Mouse (Mus musculus): ENCODE data around the gene Olfr455. TPM values are rescaled to one million over a fixed set of nuclear protein-coding genes. Genes with fewer than 3 reads are reported as not detected.

Gene Olfr455
- total RNA-seq, 2 experiments from 2014 or later, result not detected

DNA sequence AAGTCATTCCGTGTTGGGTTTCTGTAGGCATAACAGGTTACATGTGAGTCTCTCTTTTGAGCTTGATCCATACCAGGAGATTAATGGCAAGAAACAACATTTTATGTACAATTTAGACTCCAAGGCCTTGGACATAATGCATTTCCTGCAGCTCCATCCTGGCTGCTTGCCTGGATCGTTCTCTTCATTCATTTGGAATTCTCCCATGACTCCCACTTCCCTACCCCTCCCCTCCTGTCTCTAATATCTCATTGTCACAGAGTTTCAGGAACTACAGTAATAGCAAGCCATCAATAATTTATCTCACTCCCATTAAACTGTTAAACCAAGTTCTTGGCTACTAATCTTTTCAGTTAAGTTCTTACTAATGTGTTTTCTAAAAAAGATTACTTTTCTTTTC is 43.9 kb downstream of the Olfr455 start:
- no peak for ATAC-seq (replicated peaks; ENCODE audit: low FRiP score, poor library complexity, severe bottlenecking)

DNA sequence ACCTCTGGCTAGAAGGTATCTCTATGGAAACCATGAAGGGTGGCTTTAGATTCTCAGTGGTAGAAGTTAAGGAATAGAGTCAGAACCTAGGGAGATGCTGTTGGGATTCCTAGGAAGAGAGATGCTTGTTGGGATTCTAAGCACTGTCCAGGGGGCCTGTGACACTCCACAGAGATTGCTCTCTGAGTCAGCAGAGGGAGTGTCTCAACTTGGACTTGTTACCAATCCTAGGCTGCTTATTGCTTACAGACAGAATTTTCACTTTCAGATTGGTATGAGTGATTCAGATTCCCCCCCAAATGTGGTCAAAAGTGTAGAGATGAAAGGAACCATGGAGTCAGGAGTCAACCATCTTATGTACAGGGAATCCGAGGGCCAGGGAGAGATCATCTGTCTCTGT is 57.7 kb downstream of the Olfr455 start:
- ATAC-seq (replicated peaks; ENCODE audit: low FRiP score, poor library complexity, severe bottlenecking), result no peak

DNA sequence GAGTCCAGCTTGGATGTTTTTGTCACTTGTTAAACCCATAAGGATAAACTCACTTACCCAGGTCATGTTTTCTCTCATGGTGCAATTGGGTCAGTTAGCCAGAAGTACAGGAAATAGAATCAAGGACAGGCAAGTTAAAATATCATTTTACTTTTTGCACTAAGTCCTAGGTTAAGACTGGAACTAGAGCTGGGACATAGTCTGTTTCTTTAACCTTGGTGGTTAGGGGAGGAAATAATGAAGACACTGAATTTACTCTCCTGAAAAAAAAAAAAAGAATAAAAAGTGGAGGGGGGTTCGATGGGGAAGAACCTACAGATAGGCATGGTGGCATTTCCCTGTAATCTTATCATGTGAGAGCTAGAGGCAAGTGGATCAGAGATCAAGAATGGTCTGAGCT is 60.3 kb downstream of the Olfr455 start, which contains the start of gene Olfr456:
Gene Olfr456 (minus strand): TSS at position 101 of the 400 bp plus-strand sequence.
- ATAC-seq (replicated peaks; ENCODE audit: low FRiP score, poor library complexity, severe bottlenecking), result no peak

Other genes with a start within 250 kb of the Olfr455 start
- not detected in 2 replicates for gene Fam131b, start 222.9 kb downstream of the Olfr455 start, total RNA-seq (2015; ENCODE audit: low replicate concordance)
- gene Fam131b, start 222.9 kb downstream of the Olfr455 start, total RNA-seq (2017; ENCODE audit: low replicate concordance), result not detected in 2 replicates
- 74.0 and 87.0 TPM in 2 replicates for gene Zyx, start 198.0 kb downstream of the Olfr455 start, total RNA-seq (2015; ENCODE audit: low replicate concordance)
- 7.7 and 14.1 TPM in 2 replicates for gene Zyx, start 198.0 kb downstream of the Olfr455 start, total RNA-seq (2017; ENCODE audit: low replicate concordance)
- gene Epha1, start 174.3 kb downstream of the Olfr455 start, total RNA-seq (2015; ENCODE audit: low replicate concordance), result not detected in 2 replicates
- gene Epha1, start 174.3 kb downstream of the Olfr455 start, total RNA-seq (2017; ENCODE audit: low replicate concordance), result not detected in 2 replicates
- gene Tas2r143, start 147.3 kb downstream of the Olfr455 start, total RNA-seq (2015; ENCODE audit: low replicate concordance), result not detected in 2 replicates
- gene Tas2r143, start 147.3 kb downstream of the Olfr455 start, total RNA-seq (2017; ENCODE audit: low replicate concordance), result not detected in 2 replicates
- gene Tas2r135, start 142.2 kb downstream of the Olfr455 start, total RNA-seq (2015; ENCODE audit: low replicate concordance), result not detected in 2 replicates
- not detected in 2 replicates for gene Tas2r135, start 142.2 kb downstream of the Olfr455 start, total RNA-seq (2017; ENCODE audit: low replicate concordance)
- not detected in 2 replicates for gene Tas2r126, start 113.1 kb downstream of the Olfr455 start, total RNA-seq (2015; ENCODE audit: low replicate concordance)
- gene Tas2r126, start 113.1 kb downstream of the Olfr455 start, total RNA-seq (2017; ENCODE audit: low replicate concordance), result not detected in 2 replicates
- not detected in 2 replicates for gene Olfr458, start 82.4 kb downstream of the Olfr455 start, total RNA-seq (2015; ENCODE audit: low replicate concordance)
- gene Olfr458, start 82.4 kb downstream of the Olfr455 start, total RNA-seq (2017; ENCODE audit: low replicate concordance), result not detected in 2 replicates
- not detected in 2 replicates for gene Olfr457, start 71.3 kb downstream of the Olfr455 start, total RNA-seq (2015; ENCODE audit: low replicate concordance)
- 0.42 TPM in 1 of 2 replicates, not detected in the other for gene Olfr457, start 71.3 kb downstream of the Olfr455 start, total RNA-seq (2017; ENCODE audit: low replicate concordance)
- not detected in 2 replicates for gene Olfr456, start 60.4 kb downstream of the Olfr455 start, total RNA-seq (2015; ENCODE audit: low replicate concordance)
- not detected in 2 replicates for gene Olfr456, start 60.4 kb downstream of the Olfr455 start, total RNA-seq (2017; ENCODE audit: low replicate concordance)
- gene Tcaf3, start 50.1 kb upstream of the Olfr455 start, total RNA-seq (2015; ENCODE audit: low replicate concordance), result not detected in 2 replicates
- gene Tcaf3, start 50.1 kb upstream of the Olfr455 start, total RNA-seq (2017; ENCODE audit: low replicate concordance), result 0.42 TPM in 1 of 2 replicates, not detected in the other
- gene Tcaf2, start 97.7 kb upstream of the Olfr455 start, total RNA-seq (2015; ENCODE audit: low replicate concordance), result not detected in 2 replicates
- gene Tcaf2, start 97.7 kb upstream of the Olfr455 start, total RNA-seq (2017; ENCODE audit: low replicate concordance), result not detected in 2 replicates
- not detected in 2 replicates for gene Tcaf1, start 162.5 kb upstream of the Olfr455 start, total RNA-seq (2015; ENCODE audit: low replicate concordance)
- not detected in 2 replicates for gene Tcaf1, start 162.5 kb upstream of the Olfr455 start, total RNA-seq (2017; ENCODE audit: low replicate concordance)
- gene Olfr453, start 191.8 kb upstream of the Olfr455 start, total RNA-seq (2015; ENCODE audit: low replicate concordance), result not detected in 2 replicates
- gene Olfr453, start 191.8 kb upstream of the Olfr455 start, total RNA-seq (2017; ENCODE audit: low replicate concordance), result not detected in 2 replicates
- gene Olfr38, start 208.8 kb upstream of the Olfr455 start, total RNA-seq (2015; ENCODE audit: low replicate concordance), result not detected in 2 replicates
- not detected in 2 replicates for gene Olfr38, start 208.8 kb upstream of the Olfr455 start, total RNA-seq (2017; ENCODE audit: low replicate concordance)
- gene Olfr452, start 237.5 kb upstream of the Olfr455 start, total RNA-seq (2015; ENCODE audit: low replicate concordance), result not detected in 2 replicates
- not detected in 2 replicates for gene Olfr452, start 237.5 kb upstream of the Olfr455 start, total RNA-seq (2017; ENCODE audit: low replicate concordance)

Data from erythroblast, adult 5-6 weeks (primary cell).